Mouse (Mus musculus) erythroblast, embryonic 14.5 days (primary cell): ENCODE results near the gene Klhl9.
"Not testable (repeated sequence)": the region's sequence is repeated elsewhere in the genome, so short reads cannot be mapped to it uniquely, and the experiment has no call there.

Experiments used
- GATA1 ChIP-seq: IDR thresholded peaks from 2 replicates; pipeline ENCODE4 v1.6.1; 2012; ENCODE audit warnings: low read length, inconsistent platforms, mixed read lengths
- TAL1 ChIP-seq: IDR thresholded peaks from 3 replicates; pipeline ENCODE4 v1.6.1; 2012; ENCODE audit warnings: low read length, inconsistent platforms, mixed read lengths

DNA sequence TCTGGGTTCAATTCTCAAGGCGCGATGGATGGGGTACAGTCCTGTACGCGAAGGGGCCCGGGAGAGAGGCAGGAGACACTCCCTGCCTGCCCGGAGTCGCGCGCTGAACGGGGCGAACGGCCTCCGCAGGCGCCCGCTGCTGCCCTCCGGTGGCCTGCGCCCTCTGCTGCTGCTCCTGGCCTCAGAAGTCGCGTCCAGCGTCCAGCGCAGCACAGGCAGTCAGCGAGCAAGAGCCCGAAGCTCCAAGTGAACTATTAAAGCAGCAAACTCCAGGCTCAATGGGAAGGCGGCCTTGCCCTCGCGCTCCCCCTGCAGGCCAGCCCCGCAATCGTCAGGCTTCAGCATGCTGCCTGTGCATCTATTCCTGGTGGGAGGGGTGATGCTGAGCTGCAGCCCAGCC is 38.2 kb upstream of the Klhl9 start:
- not testable (repeated sequence) for TF ChIP-seq GATA1, TAL1
